Mouse (Mus musculus): ENCODE results near the gene Pygl.

Gene Pygl

GRCm38 (mm10) chr12:70231294-70231693, at the start of gene Pygl:
TSS of gene Pygl (minus strand) at chr12:70231488.
- no peak for DNase-seq (ENCODE audit: low spot score in 2 of 2)

- no peak for DNase-seq (ENCODE audit: low spot score in 2 of 2)
Observed at GRCm38 (mm10) chr12:70280930-70281329, 49.6 kb upstream of the Pygl start.

DNA sequence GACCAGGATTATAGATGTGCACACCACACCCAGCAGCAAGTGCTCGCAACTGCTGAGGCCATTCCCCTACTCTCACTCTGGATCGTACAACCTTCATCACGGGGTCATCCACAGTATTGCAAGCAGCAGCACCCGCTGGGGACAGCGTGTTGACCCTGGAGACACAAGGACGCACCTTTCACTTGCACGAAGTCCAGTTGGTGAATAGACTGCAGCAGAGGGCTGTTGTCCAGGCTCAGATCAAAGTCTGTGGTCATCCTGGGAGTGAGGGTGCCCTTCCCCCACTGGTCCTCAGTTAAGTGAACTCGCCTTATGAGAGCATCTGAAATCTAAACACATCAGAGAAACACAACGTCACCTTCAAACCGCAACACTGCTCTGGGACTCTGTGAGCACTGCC, 49.1 kb upstream of the Pygl start:
- no peak for DNase-seq (ENCODE audit: low spot score in 2 of 2)

GRCm38 (mm10) chr12:70277071-70277939, 46.0 kb upstream of the Pygl start:
- no peak for DNase-seq (ENCODE audit: low spot score in 2 of 2)

- DNase-seq (ENCODE audit: low spot score in 2 of 2) = no peak
Observed at GRCm38 (mm10) chr12:70269724-70270123, 38.4 kb upstream of the Pygl start.

GRCm38 (mm10) chr12:70267314-70267713, 36.0 kb upstream of the Pygl start:
- no peak for DNase-seq (ENCODE audit: low spot score in 2 of 2)

GRCm38 (mm10) chr12:70266494-70266931, 35.2 kb upstream of the Pygl start:
- DNase-seq (ENCODE audit: low spot score in 2 of 2) = no peak

- DNase-seq (ENCODE audit: low spot score in 2 of 2) = no peak
Observed at GRCm38 (mm10) chr12:70263721-70264120, 32.4 kb upstream of the Pygl start.

GRCm38 (mm10) chr12:70262271-70262953, 31.1 kb upstream of the Pygl start:
- peak; percentile 72 to 89 for DNase-seq (ENCODE audit: low spot score in 2 of 2)

DNA sequence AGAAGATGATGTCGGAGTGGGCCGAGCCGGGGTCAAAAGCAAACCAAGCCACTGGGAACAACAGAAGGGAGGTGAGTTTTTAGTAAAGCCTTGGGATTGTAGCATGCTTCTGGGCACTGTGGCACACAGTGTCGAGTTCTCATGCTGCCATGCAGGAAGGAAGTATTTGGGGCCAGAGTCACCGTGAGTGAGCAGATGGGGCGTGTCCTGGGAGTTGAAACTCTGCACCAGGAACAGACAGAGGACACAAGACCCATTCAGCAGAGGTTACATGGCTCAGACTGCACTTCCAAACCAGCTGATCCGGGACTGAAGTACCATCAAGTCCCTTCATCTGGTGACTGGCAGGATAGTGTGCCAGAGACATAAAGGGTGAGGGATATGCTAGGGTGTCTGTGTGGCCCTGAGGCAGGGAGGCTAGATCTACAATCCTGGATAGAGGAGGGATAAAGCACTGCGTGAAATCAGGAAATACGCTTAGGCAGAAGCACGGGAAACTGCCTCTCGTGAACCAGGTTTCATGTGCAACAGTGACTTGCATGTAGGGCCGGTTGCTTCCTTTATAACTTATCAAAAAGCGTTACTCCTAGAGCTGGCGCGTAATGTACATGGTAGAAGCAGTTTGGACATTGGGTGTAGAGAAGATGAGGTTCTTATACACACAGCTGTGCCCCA, 20.1 kb upstream of the Pygl start:
- no peak for DNase-seq (ENCODE audit: low spot score in 2 of 2)

DNA sequence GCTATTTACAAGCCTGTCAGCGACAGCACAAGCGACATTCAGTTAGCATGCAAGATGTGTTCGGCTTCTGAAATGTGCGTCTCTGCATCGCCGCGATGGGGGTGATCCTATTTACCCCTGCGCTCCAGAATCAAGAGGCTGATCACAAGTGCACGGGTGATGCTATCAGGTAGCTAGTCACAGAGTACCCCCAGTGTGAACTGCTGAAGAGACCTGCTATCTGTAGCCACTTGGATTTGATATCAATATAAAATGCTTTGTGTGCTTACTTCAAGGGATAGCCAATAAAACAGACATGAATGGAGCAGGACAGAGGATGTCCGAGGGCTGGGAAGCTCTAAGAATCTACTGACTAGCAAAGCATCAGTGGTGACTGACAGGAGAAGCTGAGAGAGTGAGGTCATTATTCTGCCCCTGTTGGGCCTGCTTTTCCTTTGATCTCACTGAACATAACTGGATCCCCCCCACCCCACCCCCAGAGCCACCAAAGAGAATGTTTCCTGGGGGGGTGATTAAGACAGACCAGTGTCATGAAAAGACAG, 18.4 kb upstream of the Pygl start:
- no peak for DNase-seq (ENCODE audit: low spot score in 2 of 2)

DNA sequence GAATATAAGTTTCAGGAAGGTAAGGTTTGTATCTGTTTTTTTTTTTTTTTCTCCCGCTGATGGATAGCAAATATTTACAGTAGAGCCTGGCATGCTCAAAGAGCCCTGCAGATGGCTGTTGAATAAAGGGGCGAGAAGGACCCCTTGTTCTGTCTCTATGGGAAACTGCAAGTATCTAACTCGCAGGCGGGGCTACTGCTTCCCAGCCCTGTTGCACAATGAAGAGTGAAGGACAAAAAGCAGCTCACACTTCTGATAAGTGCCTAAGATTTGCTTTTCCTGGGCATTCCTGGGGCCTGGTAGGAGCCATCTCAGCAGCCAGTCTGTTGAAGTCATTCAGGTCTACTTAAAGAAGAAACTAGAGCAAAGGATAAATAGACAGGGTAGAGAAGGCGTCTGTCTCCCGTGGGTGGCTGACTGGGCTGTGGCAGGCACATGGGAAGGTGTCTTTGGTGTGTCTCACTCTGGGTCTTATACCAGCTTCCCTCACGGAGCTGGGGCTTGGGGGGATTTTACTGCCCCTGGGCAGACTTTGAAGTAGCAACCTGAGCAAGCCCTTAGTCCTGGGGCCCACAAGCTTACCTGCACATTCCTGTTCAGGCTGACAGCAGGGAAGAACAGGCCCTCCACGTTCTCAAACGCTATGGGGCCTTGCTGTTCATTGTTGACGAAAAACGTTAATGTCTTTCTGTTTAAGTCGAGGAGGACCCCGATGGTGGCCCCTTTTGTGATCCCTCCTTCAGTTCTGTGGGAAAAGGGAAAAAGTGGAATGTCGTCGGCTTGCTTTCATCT, 16.6 kb upstream of the Pygl start:
- no peak for DNase-seq (ENCODE audit: low spot score in 2 of 2)

DNA sequence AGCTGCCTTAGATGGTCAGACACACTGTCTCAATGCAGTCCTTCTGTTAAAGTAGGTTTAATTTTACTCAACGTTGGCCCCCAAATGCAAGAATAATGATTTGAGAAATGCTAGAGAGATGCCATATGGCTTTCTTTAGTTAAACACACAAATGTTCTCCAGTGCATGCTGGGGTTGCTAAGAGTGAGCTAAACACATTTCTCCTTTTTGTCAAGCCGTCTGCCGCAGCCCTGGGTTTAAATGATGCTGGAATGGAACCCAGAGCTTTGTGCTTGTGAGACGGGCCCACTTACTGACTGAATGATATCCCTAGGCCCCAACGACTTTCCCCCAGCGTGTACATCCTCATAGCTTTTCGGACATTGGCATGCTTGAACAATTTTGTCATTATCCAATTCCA, 11.3 kb upstream of the Pygl start:
- no peak for DNase-seq (ENCODE audit: low spot score in 2 of 2)

- no peak for DNase-seq (ENCODE audit: low spot score in 2 of 2)
Observed at GRCm38 (mm10) chr12:70239741-70240140, 8.5 kb upstream of the Pygl start.

DNA sequence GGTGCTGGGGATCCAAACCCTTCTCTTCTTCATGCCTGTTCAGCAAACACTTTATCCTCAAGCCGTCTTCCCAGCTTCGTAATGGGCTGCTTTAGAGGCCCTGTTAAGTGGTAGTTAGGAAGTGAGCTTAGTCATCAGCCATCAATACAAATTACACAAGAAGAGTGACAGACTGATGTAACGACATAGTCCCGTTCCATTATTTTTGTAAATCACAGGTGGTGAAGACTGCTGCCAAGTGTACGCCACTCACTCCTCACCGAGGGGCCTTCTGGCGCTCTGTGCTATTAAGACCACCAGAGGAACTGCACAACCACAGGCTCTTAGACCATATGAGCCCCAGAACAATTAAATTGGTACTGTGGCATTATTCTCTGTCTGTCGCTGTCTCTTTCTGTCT, 7.3 kb upstream of the Pygl start:
- DNase-seq (ENCODE audit: low spot score in 2 of 2) = no peak

DNA sequence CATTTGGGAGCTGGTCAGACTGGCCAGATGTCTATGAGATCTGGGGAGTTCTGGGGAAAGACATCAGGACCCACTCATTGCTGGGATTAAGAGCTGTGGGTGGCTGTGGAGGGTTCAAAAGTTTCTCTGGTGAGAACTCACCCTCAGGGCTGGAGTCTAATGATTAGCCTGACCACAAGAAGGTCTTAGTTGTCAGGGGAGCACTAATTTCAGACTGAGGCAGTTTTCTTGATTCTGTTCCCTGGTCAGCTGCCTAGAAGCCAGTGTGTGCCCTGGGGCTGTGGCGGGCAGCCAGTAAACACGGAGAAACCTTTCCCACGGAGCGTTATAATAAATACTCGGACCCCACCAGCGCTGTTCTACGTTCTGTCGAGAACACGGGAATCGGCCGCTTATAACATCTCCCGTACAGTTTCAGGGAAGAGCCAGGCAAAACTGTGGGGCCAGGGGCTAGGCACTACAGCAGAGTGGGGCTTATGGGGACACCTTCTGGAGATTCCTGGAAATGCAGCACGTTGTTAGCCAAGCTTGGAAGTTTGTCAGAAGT, 3.7 kb upstream of the Pygl start:
- DNase-seq (ENCODE audit: low spot score in 2 of 2) = no peak

GRCm38 (mm10) chr12:70234411-70234810, 3.1 kb upstream of the Pygl start:
- DNase-seq (ENCODE audit: low spot score in 2 of 2) = no peak

- DNase-seq (ENCODE audit: low spot score in 2 of 2) = no peak
Observed at GRCm38 (mm10) chr12:70233637-70234315, 2.5 kb upstream of the Pygl start.

- no peak for DNase-seq (ENCODE audit: low spot score in 2 of 2)
Observed at GRCm38 (mm10) chr12:70232020-70232544, 794 bp upstream of the Pygl start.

- no peak for DNase-seq (ENCODE audit: low spot score in 2 of 2)
Observed at GRCm38 (mm10) chr12:70228155-70228554, 3.1 kb downstream of the Pygl start.

Data from right cerebral cortex, postnatal 36 days (tissue).